ENCODE assay signal across 22 mouse cellular contexts in genomic region chr5:34461294-34461693, GRCm38 (mm10). TPM values are rescaled to one million over a fixed set of nuclear protein-coding genes. Genes with fewer than 3 reads are reported as not detected.
DNase-seq lines count a peak whose midpoint lies in the region; ATAC-seq and TF ChIP-seq lines count a peak whose summit lies in the region.
"Had no signal": no experiment of that assay in that cellular context is flagged by ENCODE, and none has a peak within 500 bp of the region (broad histone marks: within the 10 kb centered on the region; RNA-seq: fewer than 3 reads in every experiment).

No protein-coding gene starts in this region.

- no peaks in the 10 kb centered on the region for H3K9me3 ChIP-seq in intestine, embryonic 14.5 days (ENCODE audit: control insufficient read depth, low read length)
- H3K9me3 ChIP-seq in intestine, postnatal 0 days (ENCODE audit: control insufficient read depth), result no peaks in the 10 kb centered on the region
- H3K9me3 ChIP-seq: embryonic facial prominence, embryonic 10.5 days; embryonic facial prominence, embryonic 12.5 days; forebrain, embryonic 13.5 days; forebrain, embryonic 15.5 days; G1E had no signal

- no peak overlapping the region for H3K4me2 ChIP-seq in intestine, embryonic 14.5 days (ENCODE audit: low read length)
- H3K4me2 ChIP-seq in intestine, postnatal 0 days (replicated peaks; ENCODE audit: low read depth), result no peak overlapping the region
- H3K4me2 ChIP-seq: embryonic facial prominence, embryonic 12.5 days; forebrain, embryonic 13.5 days; forebrain, embryonic 15.5 days had no signal

- ATAC-seq in intestine, embryonic 14.5 days (replicated peaks; ENCODE audit: low FRiP score, low TSS enrichment, low read depth), result no peak
- ATAC-seq in intestine, postnatal 0 days, result no peak
- ATAC-seq: activated CD4-positive, CD25-positive, alpha-beta regulatory T cell, adult 4 months; CD4-positive, CD25-positive, alpha-beta regulatory T cell, adult 4 months; forebrain, embryonic 13.5 days; forebrain, embryonic 15.5 days; forebrain, postnatal 0 days; Patski had no signal

- TF ChIP-seq CTCF in intestine, postnatal 0 days (IDR thresholded peaks at IDR 0.05; ENCODE audit: low read depth), result no peak

- no peak overlapping the region for H3K27ac ChIP-seq in intestine, embryonic 14.5 days (ENCODE audit: low read depth)
- H3K27ac ChIP-seq in intestine, postnatal 0 days (ENCODE audit: low read depth, low read length), result no peak overlapping the region
- H3K27ac ChIP-seq: embryonic facial prominence, embryonic 10.5 days; embryonic facial prominence, embryonic 12.5 days; forebrain, embryonic 13.5 days; forebrain, embryonic 15.5 days had no signal

- no peak overlapping the region for H3K9ac ChIP-seq in intestine, embryonic 14.5 days (ENCODE audit: low read length)
- no peak overlapping the region for H3K9ac ChIP-seq in intestine, postnatal 0 days (ENCODE audit: low read depth, low read length)
- H3K9ac ChIP-seq: embryonic facial prominence, embryonic 12.5 days; forebrain, embryonic 13.5 days; forebrain, embryonic 15.5 days; forebrain, postnatal 0 days had no signal

- H3K4me3 ChIP-seq in intestine, embryonic 14.5 days (ENCODE audit: low read depth, low read length), result no peak overlapping the region
- no peak overlapping the region for H3K4me3 ChIP-seq in intestine, postnatal 0 days (ENCODE audit: low read depth, low read length)
- H3K4me3 ChIP-seq: embryonic facial prominence, embryonic 10.5 days; embryonic facial prominence, embryonic 12.5 days; forebrain, embryonic 13.5 days; forebrain, embryonic 15.5 days had no signal

- H3K27me3 ChIP-seq in intestine, embryonic 14.5 days (replicated peaks; ENCODE audit: control insufficient read depth, insufficient read depth, low read length), result no peaks in the 10 kb centered on the region
- H3K27me3 ChIP-seq in intestine, postnatal 0 days (replicated peaks; ENCODE audit: control insufficient read depth, insufficient read depth, low read length), result no peaks in the 10 kb centered on the region
- H3K27me3 ChIP-seq: CH12.LX; embryonic facial prominence, embryonic 12.5 days; forebrain, embryonic 13.5 days; forebrain, embryonic 15.5 days; Patski had no signal

- H3K4me1 ChIP-seq in intestine, embryonic 14.5 days (replicated peaks; ENCODE audit: control insufficient read depth, insufficient read depth, low read length), result no peaks in the 10 kb centered on the region
- no peaks in the 10 kb centered on the region for H3K4me1 ChIP-seq in intestine, postnatal 0 days (replicated peaks; ENCODE audit: control insufficient read depth, insufficient read depth, low read length)
- H3K4me1 ChIP-seq: embryonic facial prominence, embryonic 10.5 days; embryonic facial prominence, embryonic 12.5 days; forebrain, embryonic 13.5 days; forebrain, embryonic 15.5 days had no signal

- DNase-seq in adrenal gland, adult (ENCODE audit: inconsistent age in 2 of 2, low spot score in 1 of 2), result peak; percentile 40 to 61
- DNase-seq in adrenal gland, postnatal 4 days (ENCODE audit: low spot score in 2 of 2), result no peak
- peak; percentile 13 for DNase-seq in adrenal gland, postnatal 10 days
- DNase-seq in adrenal gland, adult 8-10 months, result no peak
- DNase-seq in intestine, embryonic 14.5 days (ENCODE audit: low spot score), result peak; percentile 44
- DNase-seq: B cell, adult 2 months; cerebellum, adult 11-12 months; cerebellum, adult 2 months; cerebellum, adult 9-10 months; cerebellum, postnatal 10 days; cerebellum, postnatal 25 days; forebrain, postnatal 0 days had no signal

- 97% methylated on average over 4 of the region's 4 CpGs for WGBS in intestine, embryonic 14.5 days
- 96% methylated on average over 4 of the region's 4 CpGs for WGBS in intestine, postnatal 0 days

- peaks cover 86% of the 10 kb centered on the region for H3K36me3 ChIP-seq in intestine, embryonic 14.5 days (ENCODE audit: control insufficient read depth, insufficient read depth, low read length)
- peaks cover 79% of the 10 kb centered on the region for H3K36me3 ChIP-seq in intestine, postnatal 0 days (ENCODE audit: control insufficient read depth, insufficient read depth)

RNA-seq across cellular contexts. Expression of gene Tnip2, which starts 52.5 kb away (rescaled TPM):
- 10 to 100 TPM; 28.0 to 28.4 TPM for total RNA-seq in adrenal gland, postnatal 4 days (2021)
- 10 to 100 TPM; 10.6 to 16.1 TPM for total RNA-seq in adrenal gland, postnatal 10 days (2021)
- 10 to 100 TPM; 16.3 to 32.3 (median 24.3) TPM for total RNA-seq in adrenal gland, adult 8-10 months (2022)
- 12.9 and 19.4 TPM in 2 replicates for polyA plus RNA-seq in intestine, embryonic 14.5 days (2014; fragmentation: Nextera tagmentation; extraction: Ambion mirVana)
- 8.9 and 10.3 TPM in 2 replicates for polyA plus RNA-seq in intestine, postnatal 0 days (2015; fragmentation: Nextera tagmentation; extraction: Ambion mirVana)

Comparison
In these comparisons a context has a peak if more than half of its experiments do, and no peak if none do; other contexts are left out.
1. DNase-seq: peak in adrenal gland, adult (2 of 2), adrenal gland, postnatal 10 days (single experiment) and intestine, embryonic 14.5 days (single experiment); none in adrenal gland, postnatal 4 days (0 of 2) and adrenal gland, adult 8-10 months (single experiment).